18 mouse cellular contexts compared by ENCODE assay signal in genomic region chr4:58631415-58631814, GRCm38 (mm10).
DNase-seq lines count a peak whose midpoint lies in the region; ATAC-seq and TF ChIP-seq lines count a peak whose summit lies in the region.
"Had no signal": no experiment of that assay in that cellular context is flagged by ENCODE, and none has a peak within 500 bp of the region (broad histone marks: within the 10 kb centered on the region; RNA-seq: fewer than 3 reads in every experiment).

No protein-coding gene starts in this region.

- WGBS in midbrain, embryonic 11.5 days: 86% methylated on average over 4 of the region's 4 CpGs
- WGBS in midbrain, embryonic 16.5 days: 88% methylated on average over 4 of the region's 4 CpGs
- 68% methylated on average over 4 of the region's 4 CpGs for WGBS in stomach, postnatal 0 days

- TF ChIP-seq EP300 in stomach, postnatal 0 days (optimal IDR thresholded peaks at IDR 0.05): no peak

- no peak overlapping the region for H3K4me2 ChIP-seq in midbrain, embryonic 11.5 days
- H3K4me2 ChIP-seq in midbrain, embryonic 16.5 days (ENCODE audit: low read length): no peak overlapping the region
- no peak overlapping the region for H3K4me2 ChIP-seq in stomach, postnatal 0 days (replicated peaks; ENCODE audit: low read depth)
- H3K4me2 ChIP-seq: forebrain, embryonic 13.5 days; hindbrain, embryonic 12.5 days; neural tube, embryonic 13.5 days had no signal

- DNase-seq in midbrain, embryonic 11.5 days (ENCODE audit: low spot score, missing footprints): peak; percentile 56
- DNase-seq in embryo, embryonic 9.5 days (ENCODE audit: extremely low spot score): peak; percentile 19
- DNase-seq in hindlimb bud, embryonic 11.5 days (ENCODE audit: extremely low spot score, low read depth, low spot score): peak; percentile 87
- no peak for DNase-seq in stomach, postnatal 0 days (ENCODE audit: low spot score)
- no peak for DNase-seq in retina, postnatal 1 day
- DNase-seq: adrenal gland, adult 2 months; cerebellum, postnatal 10 days; gastrocnemius, postnatal 36 days; kidney, postnatal 25 days; right cerebral cortex, postnatal 25 days; thymus, postnatal 36 days had no signal

- no peaks in the 10 kb centered on the region for H3K27me3 ChIP-seq in midbrain, embryonic 11.5 days (ENCODE audit: control insufficient read depth, insufficient read depth, low read length)
- H3K27me3 ChIP-seq in midbrain, embryonic 16.5 days (ENCODE audit: control insufficient read depth, insufficient read depth, low read depth, low read length): no peaks in the 10 kb centered on the region
- H3K27me3 ChIP-seq in stomach, postnatal 0 days (ENCODE audit: control insufficient read depth, insufficient read depth, low read length): no peaks in the 10 kb centered on the region; the same call in 1 of the 2 replicates
- H3K27me3 ChIP-seq: forebrain, embryonic 13.5 days; hindbrain, embryonic 12.5 days; neural tube, embryonic 13.5 days had no signal

- H3K36me3 ChIP-seq in midbrain, embryonic 11.5 days (ENCODE audit: control insufficient read depth, insufficient read depth, low read length): no peaks in the 10 kb centered on the region
- no peaks in the 10 kb centered on the region for H3K36me3 ChIP-seq in midbrain, embryonic 16.5 days (ENCODE audit: control insufficient read depth, insufficient read depth, low read length)
- no peaks in the 10 kb centered on the region for H3K36me3 ChIP-seq in stomach, postnatal 0 days (ENCODE audit: control insufficient read depth, insufficient read depth, low read length)
- H3K36me3 ChIP-seq: hindbrain, embryonic 12.5 days; neural tube, embryonic 13.5 days had no signal

- no peak for ATAC-seq in midbrain, embryonic 11.5 days (ENCODE audit: low FRiP score)
- ATAC-seq in midbrain, embryonic 16.5 days: no peak
- peak; percentile 24; the same call in 1 of the 2 replicates for ATAC-seq in stomach, postnatal 0 days (ENCODE audit: low FRiP score, low TSS enrichment)
- no peak for ATAC-seq in erythroid progenitor cell, adult 5-6 weeks (replicated peaks; ENCODE audit: low FRiP score, poor library complexity, severe bottlenecking)
- ATAC-seq: forebrain, embryonic 13.5 days; intestine, postnatal 0 days had no signal

- H3K9me3 ChIP-seq in midbrain, embryonic 11.5 days (ENCODE audit: control insufficient read depth, low read length): no peaks in the 10 kb centered on the region; the same call in 1 of the 2 replicates
- H3K9me3 ChIP-seq in midbrain, embryonic 16.5 days (replicated peaks; ENCODE audit: control insufficient read depth, low read length, poor library complexity, severe bottlenecking): no peaks in the 10 kb centered on the region
- H3K9me3 ChIP-seq in stomach, postnatal 0 days (ENCODE audit: control insufficient read depth, low read length): no peaks in the 10 kb centered on the region
- H3K9me3 ChIP-seq: neural tube, embryonic 13.5 days had no signal

- H3K9ac ChIP-seq in midbrain, embryonic 11.5 days (ENCODE audit: low read length): no peak overlapping the region
- no peak overlapping the region for H3K9ac ChIP-seq in midbrain, embryonic 16.5 days (ENCODE audit: low read depth, low read length)
- H3K9ac ChIP-seq in stomach, postnatal 0 days (ENCODE audit: low read length): no peak overlapping the region
- H3K9ac ChIP-seq: forebrain, embryonic 13.5 days; hindbrain, embryonic 12.5 days; liver, embryonic 14.5 days; neural tube, embryonic 13.5 days had no signal

- TF ChIP-seq CTCF in stomach, postnatal 0 days (IDR thresholded peaks at IDR 0.05; ENCODE audit: low read depth): no peak

- no peak overlapping the region for H3K27ac ChIP-seq in midbrain, embryonic 11.5 days (ENCODE audit: low read depth, low read length)
- no peak overlapping the region for H3K27ac ChIP-seq in midbrain, embryonic 16.5 days (ENCODE audit: low read length)
- no peak overlapping the region for H3K27ac ChIP-seq in stomach, postnatal 0 days (replicated peaks)
- H3K27ac ChIP-seq: forebrain, embryonic 13.5 days; hindbrain, embryonic 12.5 days; liver, embryonic 14.5 days; neural tube, embryonic 13.5 days had no signal

- H3K4me1 ChIP-seq in midbrain, embryonic 11.5 days (ENCODE audit: control insufficient read depth, insufficient read depth, low read length): no peaks in the 10 kb centered on the region
- no peaks in the 10 kb centered on the region for H3K4me1 ChIP-seq in midbrain, embryonic 16.5 days (ENCODE audit: control insufficient read depth, insufficient read depth, low read length)
- H3K4me1 ChIP-seq in stomach, postnatal 0 days (replicated peaks; ENCODE audit: control insufficient read depth, insufficient read depth): no peaks in the 10 kb centered on the region
- H3K4me1 ChIP-seq: forebrain, embryonic 13.5 days; hindbrain, embryonic 12.5 days; neural tube, embryonic 13.5 days had no signal

- H3K4me3 ChIP-seq in midbrain, embryonic 11.5 days (ENCODE audit: low read depth, low read length): no peak overlapping the region
- no peak overlapping the region for H3K4me3 ChIP-seq in midbrain, embryonic 16.5 days (ENCODE audit: low read depth, low read length)
- H3K4me3 ChIP-seq in stomach, postnatal 0 days (ENCODE audit: low read depth, low read length): no peak overlapping the region
- H3K4me3 ChIP-seq: forebrain, embryonic 13.5 days; hindbrain, embryonic 12.5 days; neural tube, embryonic 13.5 days had no signal

Comparison
In these comparisons a context has a peak if more than half of its experiments do, and no peak if none do; other contexts are left out.
1. DNase-seq: peak in midbrain, embryonic 11.5 days (single experiment), embryo, embryonic 9.5 days (single experiment) and hindlimb bud, embryonic 11.5 days (single experiment); none in stomach, postnatal 0 days (single experiment) and retina, postnatal 1 day (single experiment).